Mouse (Mus musculus): ENCODE measurements around the gene Il3ra. TPM values are rescaled to one million over a fixed set of nuclear protein-coding genes. Genes with fewer than 3 reads are reported as not detected.

The Il3ra gene
- polyA plus RNA-seq, 1 experiment from 2014 or later: 1.5 TPM

DNA sequence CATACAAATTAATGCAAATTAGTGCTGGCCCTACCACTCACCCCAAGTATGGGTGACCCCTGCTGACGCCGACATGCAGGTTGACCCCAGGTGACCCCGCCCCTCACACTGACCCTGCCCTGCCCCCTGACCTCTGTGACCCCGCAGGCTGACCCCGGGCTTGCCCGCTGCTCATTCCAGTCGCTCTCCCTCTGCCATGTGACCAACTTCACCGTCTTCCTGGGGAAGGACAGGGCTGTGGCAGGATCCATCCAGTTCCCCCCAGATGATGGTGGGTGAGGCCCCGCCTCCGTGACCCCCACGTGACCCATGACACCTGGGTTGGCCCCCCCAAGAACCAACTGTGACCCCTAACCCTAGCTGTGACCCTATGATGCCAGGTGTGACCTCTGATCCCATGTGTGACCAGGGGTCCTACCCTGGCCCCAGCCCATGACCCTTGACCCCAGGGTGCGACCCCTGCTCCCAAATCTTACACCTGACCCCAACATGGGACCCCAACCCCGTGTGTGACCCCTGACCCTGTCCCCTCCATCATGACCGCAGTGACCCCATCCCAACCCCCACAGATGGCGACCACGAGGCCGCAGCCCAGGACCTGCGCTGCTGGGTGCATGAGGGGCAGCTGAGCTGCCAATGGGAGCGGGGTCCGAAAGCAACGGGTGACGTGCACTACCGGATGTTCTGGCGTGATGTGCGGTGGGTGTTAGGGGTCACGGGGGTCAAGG is 2.8 kb downstream of the Il3ra start:
- Histone ChIP-seq H3K27ac (ENCODE audit: low read depth, low read length) (no peak overlapping the region), H3K4me3 (ENCODE audit: low read depth, low read length) (no peak overlapping the region), H3K36me3 (ENCODE audit: control insufficient read depth, insufficient read depth, low read length) (no peaks in the 10 kb centered on the region), H3K27me3 (replicated peaks; ENCODE audit: control insufficient read depth, insufficient read depth, low read length) (no peaks in the 10 kb centered on the region), H3K4me1 (ENCODE audit: control insufficient read depth, insufficient read depth, low read length) (no peaks in the 10 kb centered on the region), H3K9ac (ENCODE audit: low read length) (no peak overlapping the region), H3K4me2 (ENCODE audit: low read length) (no peak overlapping the region), H3K9me3 (replicated peaks; ENCODE audit: control insufficient read depth, low read length) (peaks cover 39% of the 10 kb centered on the region)
- ATAC-seq: no peak
- no peak for DNase-seq (ENCODE audit: low spot score)
- 96% methylated on average over 26 of the region's 26 CpGs for WGBS

DNA sequence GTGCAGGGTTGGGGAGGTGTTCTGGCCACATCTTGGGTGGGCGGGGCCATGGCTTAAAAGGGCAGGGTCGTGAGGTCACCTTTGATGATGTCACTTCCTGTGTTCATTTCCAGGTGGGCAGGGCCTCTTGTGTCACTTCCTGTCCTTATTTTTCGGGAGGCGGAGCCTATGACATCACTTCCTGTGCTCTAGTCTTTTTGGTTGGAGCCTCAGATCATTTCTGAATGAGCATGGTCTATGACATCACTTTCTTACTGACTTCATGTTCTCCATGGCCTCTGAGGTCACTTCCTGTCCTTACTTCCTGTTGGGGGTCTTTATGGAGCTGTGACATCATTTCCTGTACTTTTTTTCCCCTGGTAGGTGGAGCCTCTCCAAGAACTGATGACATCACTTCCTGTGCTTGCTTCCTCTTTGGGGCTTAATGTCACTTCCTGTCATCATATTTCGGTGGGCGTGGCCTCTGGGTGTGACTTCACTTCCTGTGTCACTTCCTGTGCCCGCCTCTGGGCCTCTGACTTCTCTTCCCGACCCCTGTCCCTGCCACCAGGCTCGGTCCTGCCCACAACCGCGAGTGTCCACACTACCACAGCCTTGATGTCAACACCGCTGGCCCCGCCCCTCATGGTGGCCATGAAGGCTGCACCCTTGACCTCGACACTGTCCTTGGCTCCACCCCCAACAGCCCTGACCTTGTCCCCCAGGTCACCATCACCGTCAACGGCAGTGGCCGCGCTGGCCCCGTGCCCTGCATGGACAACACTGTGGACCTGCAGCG is 3.6 kb downstream of the Il3ra start:
- DNase-seq (ENCODE audit: low spot score) (peak; percentile 45), ATAC-seq (no peak)
- H3K36me3 ChIP-seq (ENCODE audit: control insufficient read depth, insufficient read depth, low read length): no peaks in the 10 kb centered on the region
- no peak overlapping the region for H3K4me3 ChIP-seq (ENCODE audit: low read depth, low read length)
- no peaks in the 10 kb centered on the region for H3K4me1 ChIP-seq (ENCODE audit: control insufficient read depth, insufficient read depth, low read length)
- 96% methylated on average over 20 of the region's 20 CpGs for WGBS
- H3K27ac ChIP-seq (ENCODE audit: low read depth, low read length): no peak overlapping the region
- H3K9me3 ChIP-seq (replicated peaks; ENCODE audit: control insufficient read depth, low read length): peaks cover 41% of the 10 kb centered on the region
- H3K4me2 ChIP-seq (ENCODE audit: low read length): no peak overlapping the region
- H3K27me3 ChIP-seq (replicated peaks; ENCODE audit: control insufficient read depth, insufficient read depth, low read length): no peaks in the 10 kb centered on the region
- H3K9ac ChIP-seq (ENCODE audit: low read length): no peak overlapping the region

DNA sequence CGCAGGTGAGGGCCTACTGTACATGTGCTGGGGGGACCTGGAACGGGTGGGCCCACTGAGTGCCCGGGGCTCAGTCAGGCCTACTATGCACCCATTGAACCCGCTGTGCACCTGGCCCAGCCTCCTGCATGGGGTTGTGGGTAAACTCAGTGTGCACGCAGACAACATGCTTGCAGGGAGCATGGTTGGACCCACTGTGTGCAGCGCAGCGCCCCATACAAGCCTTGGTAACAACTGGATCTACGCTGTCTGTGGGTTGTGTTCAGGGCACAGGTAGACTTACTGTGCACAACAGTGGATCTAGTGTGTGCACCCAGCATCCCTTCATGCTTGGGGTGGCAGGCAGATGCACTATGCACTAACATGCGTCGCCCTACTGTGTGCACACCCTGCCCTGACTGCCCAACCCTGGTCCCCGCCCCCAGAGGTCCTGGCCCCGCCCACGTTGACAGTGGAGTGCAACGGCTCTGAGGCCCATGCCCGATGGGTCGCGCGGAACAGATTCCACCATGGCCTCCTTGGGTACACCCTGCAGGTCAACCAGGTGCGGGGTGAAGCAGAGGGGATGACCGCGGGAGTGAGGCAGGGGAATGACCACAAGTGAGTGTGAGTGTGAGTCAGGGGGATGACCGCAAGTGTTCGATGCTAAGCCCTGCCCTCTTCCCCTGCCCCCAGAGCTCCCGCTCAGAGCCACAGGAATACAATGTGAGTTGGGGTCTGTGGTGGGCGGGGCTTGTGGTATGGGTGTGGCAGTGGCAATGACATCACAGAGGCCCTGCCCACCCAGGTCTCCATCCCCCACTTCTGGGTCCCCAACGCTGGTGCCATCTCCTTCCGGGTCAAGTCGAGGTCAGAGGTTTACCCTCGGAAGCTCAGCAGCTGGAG is 4.4 kb downstream of the Il3ra start:
- WGBS: 97% methylated on average over 29 of the region's 29 CpGs
- Histone ChIP-seq H3K4me3 (ENCODE audit: low read depth, low read length) (no peak overlapping the region), H3K27ac (ENCODE audit: low read depth, low read length) (no peak overlapping the region), H3K9me3 (replicated peaks; ENCODE audit: control insufficient read depth, low read length) (peaks cover 41% of the 10 kb centered on the region), H3K4me1 (ENCODE audit: control insufficient read depth, insufficient read depth, low read length) (no peaks in the 10 kb centered on the region), H3K36me3 (ENCODE audit: control insufficient read depth, insufficient read depth, low read length) (no peaks in the 10 kb centered on the region), H3K9ac (ENCODE audit: low read length) (no peak overlapping the region), H3K27me3 (replicated peaks; ENCODE audit: control insufficient read depth, insufficient read depth, low read length) (no peaks in the 10 kb centered on the region), H3K4me2 (ENCODE audit: low read length) (no peak overlapping the region)
- ATAC-seq (no peak), DNase-seq (ENCODE audit: low spot score) (no peak)

DNA sequence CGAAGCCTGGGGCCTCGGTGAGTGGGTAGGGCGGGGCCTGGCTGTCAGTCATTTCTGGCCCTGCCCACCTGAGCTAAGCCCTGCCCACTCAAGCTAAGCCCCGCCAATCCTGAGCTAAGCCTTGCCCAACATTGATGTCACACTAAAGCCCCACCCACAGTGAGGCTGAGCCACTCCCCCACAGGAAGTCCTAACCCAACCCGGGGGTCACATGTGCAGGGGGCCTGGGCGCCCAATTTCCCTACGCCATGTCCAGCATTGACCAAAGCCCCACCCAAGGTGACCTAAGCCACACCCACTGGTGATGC is 5.0 kb downstream of the Il3ra start:
- Histone ChIP-seq H3K4me1 (ENCODE audit: control insufficient read depth, insufficient read depth, low read length) (no peaks in the 10 kb centered on the region), H3K4me3 (ENCODE audit: low read depth, low read length) (no peak overlapping the region), H3K9ac (ENCODE audit: low read length) (no peak overlapping the region), H3K4me2 (ENCODE audit: low read length) (no peak overlapping the region), H3K36me3 (ENCODE audit: control insufficient read depth, insufficient read depth, low read length) (no peaks in the 10 kb centered on the region), H3K9me3 (replicated peaks; ENCODE audit: control insufficient read depth, low read length) (peaks cover 43% of the 10 kb centered on the region), H3K27ac (ENCODE audit: low read depth, low read length) (no peak overlapping the region), H3K27me3 (replicated peaks; ENCODE audit: control insufficient read depth, insufficient read depth, low read length) (no peaks in the 10 kb centered on the region)
- DNase-seq (ENCODE audit: low spot score) (no peak), ATAC-seq (no peak)
- 97% methylated on average over 7 of the region's 7 CpGs for WGBS

DNA sequence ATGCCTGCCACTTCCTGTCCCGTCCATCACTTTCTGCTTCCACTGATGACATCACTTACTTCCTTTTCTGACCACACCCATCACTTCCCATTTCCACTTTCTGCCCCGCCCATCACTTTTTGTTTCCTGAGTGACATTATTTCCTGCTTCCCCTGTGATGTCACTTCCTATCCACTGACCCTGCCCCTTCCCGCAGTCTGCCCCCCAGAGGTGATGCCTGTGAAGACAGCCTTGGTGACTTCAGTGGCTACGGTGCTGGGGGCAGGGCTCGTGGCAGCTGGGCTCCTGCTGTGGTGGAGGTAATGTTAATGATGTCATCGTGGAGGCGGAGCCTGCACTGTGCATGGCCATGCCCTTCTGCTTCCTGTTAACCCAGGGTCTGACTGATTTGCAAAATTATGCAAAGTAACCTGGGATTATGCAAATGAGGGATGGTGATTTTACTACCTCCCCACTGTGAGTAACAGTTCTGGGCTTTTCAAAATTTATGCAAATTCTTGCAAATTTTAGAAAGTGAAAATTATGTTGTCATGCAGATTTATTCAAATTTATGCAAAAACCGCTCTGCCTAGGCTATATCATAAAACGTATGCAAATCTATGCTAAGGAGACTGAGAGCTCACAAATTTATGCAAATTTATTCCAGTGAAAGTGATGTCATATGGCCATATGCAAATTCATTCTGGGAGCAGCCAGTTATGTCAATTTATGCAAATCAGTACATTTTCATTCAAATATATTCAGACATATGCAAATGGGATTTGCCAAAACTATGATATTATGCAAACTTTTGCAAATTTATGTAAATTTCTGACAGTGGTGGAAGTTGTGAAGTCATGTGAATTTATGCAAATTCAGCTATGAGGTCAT is 5.9 kb downstream of the Il3ra start:
- peak; percentile 58 for ATAC-seq
- peaks cover 40% of the 10 kb centered on the region for H3K9me3 ChIP-seq (replicated peaks; ENCODE audit: control insufficient read depth, low read length)

DNA sequence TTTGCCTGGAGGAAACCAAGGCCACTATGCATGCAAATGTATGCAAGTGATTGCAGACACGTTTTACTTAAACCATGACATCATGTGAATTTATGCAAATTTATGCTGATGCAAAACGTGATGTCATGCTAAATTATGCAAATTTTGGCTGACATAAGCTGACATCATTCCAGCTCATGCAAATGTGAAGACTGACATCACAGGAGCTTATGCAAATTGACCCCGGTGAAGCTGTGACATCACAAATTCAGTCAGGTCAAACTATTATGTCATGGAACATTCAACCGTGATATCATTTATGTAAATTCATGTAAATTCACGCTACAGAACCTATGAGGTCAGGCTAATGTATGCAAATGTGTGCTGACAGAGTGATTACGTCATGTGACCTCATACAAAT is 6.5 kb downstream of the Il3ra start:
- Histone ChIP-seq H3K27me3 (replicated peaks; ENCODE audit: control insufficient read depth, insufficient read depth, low read length) (no peaks in the 10 kb centered on the region), H3K27ac (ENCODE audit: low read depth, low read length) (no peak overlapping the region), H3K36me3 (ENCODE audit: control insufficient read depth, insufficient read depth, low read length) (no peaks in the 10 kb centered on the region), H3K4me1 (ENCODE audit: control insufficient read depth, insufficient read depth, low read length) (no peaks in the 10 kb centered on the region), H3K9ac (ENCODE audit: low read length) (no peak overlapping the region), H3K4me3 (ENCODE audit: low read depth, low read length) (no peak overlapping the region), H3K4me2 (ENCODE audit: low read length) (no peak overlapping the region), H3K9me3 (replicated peaks; ENCODE audit: control insufficient read depth, low read length) (peaks cover 37% of the 10 kb centered on the region)
- ATAC-seq (peak; percentile 21), DNase-seq (ENCODE audit: low spot score) (no peak)
- 69% methylated on average over 6 of the region's 6 CpGs for WGBS

More for the DNA sequence above, 5.9 kb downstream of the Il3ra start:
- no peak overlapping the region for H3K4me3 ChIP-seq (ENCODE audit: low read depth, low read length)
- no peaks in the 10 kb centered on the region for H3K4me1 ChIP-seq (ENCODE audit: control insufficient read depth, insufficient read depth, low read length)
- no peak overlapping the region for H3K9ac ChIP-seq (ENCODE audit: low read length)
- H3K4me2 ChIP-seq (ENCODE audit: low read length): no peak overlapping the region
- no peaks in the 10 kb centered on the region for H3K36me3 ChIP-seq (ENCODE audit: control insufficient read depth, insufficient read depth, low read length)
- no peaks in the 10 kb centered on the region for H3K27me3 ChIP-seq (replicated peaks; ENCODE audit: control insufficient read depth, insufficient read depth, low read length)
- H3K27ac ChIP-seq (ENCODE audit: low read depth, low read length): no peak overlapping the region
- DNase-seq (ENCODE audit: low spot score): peak; percentile 92
- 82% methylated on average over 9 of the region's 9 CpGs for WGBS

DNA sequence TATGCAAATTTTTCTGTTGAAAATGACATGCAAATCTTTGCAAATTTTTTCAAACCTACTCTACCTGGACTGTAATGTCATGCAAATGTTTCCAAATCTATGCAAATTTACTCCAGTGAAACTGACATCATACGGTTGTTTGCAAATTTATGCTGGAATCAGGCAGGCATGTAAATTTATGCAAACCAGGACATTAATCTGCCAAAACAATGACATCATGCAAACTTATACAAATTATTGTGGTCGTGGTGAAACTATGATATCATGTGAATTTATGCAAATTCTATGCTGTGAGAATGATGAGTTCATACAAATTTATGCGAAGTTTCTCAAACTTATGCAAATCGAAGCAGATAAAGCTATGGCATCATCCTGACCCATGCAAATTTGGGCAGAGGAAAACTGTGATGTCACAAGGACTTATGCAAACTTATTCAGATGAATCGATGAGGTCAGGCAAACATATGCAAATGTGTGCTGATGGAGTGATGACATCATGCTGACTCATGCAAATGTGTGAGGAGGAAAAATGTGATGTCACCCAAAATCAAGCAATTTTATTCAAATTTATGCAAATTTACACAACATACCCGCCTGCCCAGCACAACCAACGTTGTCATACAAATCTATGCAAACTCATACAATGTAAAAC is 7.1 kb downstream of the Il3ra start:
- Histone ChIP-seq H3K27ac (ENCODE audit: low read depth, low read length) (no peak overlapping the region), H3K9me3 (replicated peaks; ENCODE audit: control insufficient read depth, low read length) (peaks cover 37% of the 10 kb centered on the region), H3K4me2 (ENCODE audit: low read length) (no peak overlapping the region), H3K27me3 (replicated peaks; ENCODE audit: control insufficient read depth, insufficient read depth, low read length) (no peaks in the 10 kb centered on the region), H3K4me1 (ENCODE audit: control insufficient read depth, insufficient read depth, low read length) (no peaks in the 10 kb centered on the region), H3K4me3 (ENCODE audit: low read depth, low read length) (no peak overlapping the region), H3K9ac (ENCODE audit: low read length) (no peak overlapping the region), H3K36me3 (ENCODE audit: control insufficient read depth, insufficient read depth, low read length) (no peaks in the 10 kb centered on the region)
- DNase-seq (ENCODE audit: low spot score) (peak; percentile 62), ATAC-seq (peak; percentile 6)
- WGBS: 78% methylated on average over 7 of the region's 7 CpGs
